Mouse (Mus musculus) CH12.LX (cell line): ENCODE results near the gene Krit1. TPM values are rescaled to one million over a fixed set of nuclear protein-coding genes. Genes with fewer than 3 reads are reported as not detected.
A peak's percentile ranks its signal among the peaks of the same experiment; 100 is the strongest.

Experiments used
- DNase-seq: peaks from one replicate; pipeline ENCODE4 v3.0.0-alpha.2; 2013; ENCODE audit errors: extremely low read depth
- H3K27ac ChIP-seq: 2 replicates; pipeline ENCODE4 v1.5.1; 2012; ENCODE audit warnings: low read depth, mild to moderate bottlenecking, control low read depth, moderate library complexity; ENCODE audit not compliant: insufficient read depth
- H3K27me3 ChIP-seq: replicated peaks from 2 replicates; pipeline ENCODE3; 2012; ENCODE audit warnings: inconsistent platforms
- H3K36me3 ChIP-seq, 2 experiments: replicated peaks in 1 of 2; 2 replicates each; pipeline versions ENCODE3 to v1.6.1; 2012; ENCODE audit warnings: inconsistent platforms in 1 of 2, low read length in 1 of 2, mild to moderate bottlenecking in 1 of 2, mixed read lengths in 1 of 2, moderate library complexity in 1 of 2; ENCODE audit not compliant: control insufficient read depth in 1 of 2, insufficient read depth in 1 of 2
- H3K4me1 ChIP-seq, 2 experiments: 2 replicates each; pipeline ENCODE4 v1.6.1; 2012; ENCODE audit warnings: inconsistent platforms in 1 of 2, moderate library complexity in 1 of 2; ENCODE audit not compliant: insufficient read depth in 2 of 2, control insufficient read depth in 1 of 2
- H3K4me2 ChIP-seq: 2 replicates; pipeline ENCODE4 v1.6.1; 2012; ENCODE audit warnings: low read depth, mild to moderate bottlenecking, control low read depth; ENCODE audit not compliant: poor library complexity, insufficient read depth, severe bottlenecking
- H3K4me3 ChIP-seq, 3 experiments: fragments of 150-350 bp in 1 of 3; sonication (generic) in 1 of 3; replicated peaks in 1 of 3; 2 replicates each; pipeline versions ENCODE3 to v1.5.1; 2011 to 2012; ENCODE audit warnings: low read depth in 2 of 3, low read length in 2 of 3, mild to moderate bottlenecking in 2 of 3, moderate library complexity in 2 of 3, control low read depth in 1 of 3, improper control_type of control experiment in 1 of 3, inconsistent platforms in 1 of 3, mixed read lengths in 1 of 3; ENCODE audit not compliant: poor library complexity in 1 of 3
- H3K79me2 ChIP-seq: replicated peaks from 2 replicates; pipeline ENCODE4 v1.6.1; 2012; ENCODE audit warnings: mild to moderate bottlenecking, moderate library complexity; ENCODE audit not compliant: control insufficient read depth, poor library complexity, insufficient read depth, severe bottlenecking; ENCODE audit errors: extremely low read depth
- H3K9ac ChIP-seq: 2 replicates; pipeline ENCODE4 v1.6.1; 2012; ENCODE audit warnings: low read depth, mild to moderate bottlenecking, control low read depth, moderate library complexity; ENCODE audit not compliant: insufficient read depth
- H3K9me3 ChIP-seq: replicated peaks from 2 replicates; pipeline ENCODE3; 2012; ENCODE audit warnings: low read length, inconsistent platforms, mixed read lengths
- BHLHE40 ChIP-seq: IDR thresholded peaks from 2 replicates; pipeline ENCODE4 v1.6.1; 2011; ENCODE audit warnings: mild to moderate bottlenecking, low read depth, low read length, improper control_type of control experiment
- CHD1 ChIP-seq: IDR thresholded peaks from 2 replicates; pipeline ENCODE4 v1.6.1; 2012; ENCODE audit warnings: low read depth, low read length, improper control_type of control experiment, inconsistent platforms
- CHD2 ChIP-seq: IDR thresholded peaks from 2 replicates; pipeline ENCODE4 v1.6.1; 2011; ENCODE audit warnings: low read length, improper control_type of control experiment
- ETS1 ChIP-seq: conservative IDR thresholded peaks from 2 replicates; pipeline ENCODE4 v1.6.1; 2012; ENCODE audit warnings: low read depth, mild to moderate bottlenecking, inconsistent platforms, low read length, improper control_type of control experiment, moderate library complexity
- GABPA ChIP-seq: IDR thresholded peaks from 2 replicates; pipeline ENCODE4 v1.6.1; 2012; ENCODE audit warnings: low read depth, low read length, improper control_type of control experiment, inconsistent platforms; ENCODE audit not compliant: insufficient replicate concordance
- HCFC1 ChIP-seq: IDR thresholded peaks from 2 replicates; pipeline ENCODE4 v1.6.1; 2012; ENCODE audit warnings: low read depth, mild to moderate bottlenecking, inconsistent platforms, low read length, improper control_type of control experiment
- IRF4 ChIP-seq: IDR thresholded peaks from 2 replicates; pipeline ENCODE4 v1.6.1; 2014; ENCODE audit warnings: low read depth, mild to moderate bottlenecking, inconsistent platforms, low read length, improper control_type of control experiment
- JUND ChIP-seq: conservative IDR thresholded peaks from 2 replicates; pipeline ENCODE4 v1.6.1; 2011; ENCODE audit warnings: low read depth, low read length, improper control_type of control experiment
- MAFK ChIP-seq: IDR thresholded peaks from 2 replicates; pipeline ENCODE4 v1.6.1; 2011; ENCODE audit warnings: low read length, improper control_type of control experiment; ENCODE audit not compliant: insufficient replicate concordance
- MAZ ChIP-seq: IDR thresholded peaks from 2 replicates; pipeline ENCODE4 v1.6.1; 2012; ENCODE audit warnings: low read depth, mild to moderate bottlenecking, inconsistent platforms, low read length, improper control_type of control experiment, moderate library complexity
- MEF2A ChIP-seq: IDR thresholded peaks from 2 replicates; pipeline ENCODE4 v1.6.1; 2014; ENCODE audit warnings: low read depth, mild to moderate bottlenecking, inconsistent platforms, low read length, improper control_type of control experiment, borderline replicate concordance
- MXI1 ChIP-seq: IDR thresholded peaks from 2 replicates; pipeline ENCODE4 v1.6.1; 2011; ENCODE audit warnings: mild to moderate bottlenecking, low read depth, low read length, improper control_type of control experiment
- MYC ChIP-seq: IDR thresholded peaks from 2 replicates; pipeline ENCODE4 v1.6.1; 2011; ENCODE audit warnings: low read depth, mild to moderate bottlenecking, improper control_type of control experiment, low read length
- NELFE ChIP-seq: IDR thresholded peaks from 2 replicates; pipeline ENCODE4 v1.6.1; 2011; ENCODE audit warnings: low read depth, low read length, improper control_type of control experiment
- NRF1 ChIP-seq: IDR thresholded peaks from 2 replicates; pipeline ENCODE4 v1.6.1; 2014; ENCODE audit warnings: low read depth, mild to moderate bottlenecking, inconsistent platforms, low read length, improper control_type of control experiment, moderate library complexity
- PAX5 ChIP-seq: IDR thresholded peaks from 2 replicates; pipeline ENCODE4 v1.6.1; 2012; ENCODE audit warnings: low read length, inconsistent platforms, mixed read lengths
- POLR2A ChIP-seq: IDR thresholded peaks from 2 replicates; pipeline ENCODE4 v1.6.1; 2011; ENCODE audit warnings: low read depth, mild to moderate bottlenecking, improper control_type of control experiment, low read length
- POLR2AphosphoS2 ChIP-seq: IDR thresholded peaks from 2 replicates; pipeline ENCODE4 v1.6.1; 2011; ENCODE audit warnings: low read depth, low read length, improper control_type of control experiment
- RAD21 ChIP-seq: IDR thresholded peaks from 2 replicates; pipeline ENCODE4 v1.6.1; 2011; ENCODE audit warnings: low read depth, mild to moderate bottlenecking, low read length, improper control_type of control experiment, moderate library complexity
- SIN3A ChIP-seq: IDR thresholded peaks from 2 replicates; pipeline ENCODE4 v1.6.1; 2012; ENCODE audit warnings: low read length, improper control_type of control experiment, inconsistent platforms
- TBP ChIP-seq: conservative IDR thresholded peaks from 2 replicates; pipeline ENCODE4 v1.6.1; 2011; ENCODE audit warnings: low read depth, low read length, improper control_type of control experiment
- UBTF ChIP-seq: IDR thresholded peaks from 2 replicates; pipeline ENCODE4 v1.6.1; 2012; ENCODE audit warnings: low read depth, mild to moderate bottlenecking, inconsistent platforms, low read length, improper control_type of control experiment, moderate library complexity
- ZC3H11A ChIP-seq: IDR thresholded peaks from 2 replicates; pipeline ENCODE4 v1.6.1; 2012; ENCODE audit warnings: low read depth, mild to moderate bottlenecking, inconsistent platforms, low read length, improper control_type of control experiment
- ZMIZ1 ChIP-seq: IDR thresholded peaks from 2 replicates; pipeline ENCODE4 v1.6.1; 2012; ENCODE audit warnings: low read depth, mild to moderate bottlenecking, inconsistent platforms, low read length, improper control_type of control experiment
- dilution Hi-C: fragments of 300-500 bp; cut with MboI; formaldehyde crosslinking; loops from 2 replicates; pipeline ENCODE4 v1.14.3; 2020; ENCODE audit warnings: low sequenced_read_pairs; ENCODE audit not compliant: extremely low pct_unique_long_range_greater_than_20kb, extremely low pct_ligation_motif_present
- in situ Hi-C: fragments of 300-500 bp; cut with MboI; formaldehyde crosslinking; loops from 3 replicates; pipeline ENCODE4 v1.14.3; 2019; ENCODE audit warnings: low sequenced_read_pairs, low pct_ligation_motif_present, low pct_unique_long_range_greater_than_20kb, mixed read lengths
- polyA plus RNA-seq: library from polyadenylated mRNA; unstranded; fragments of >175 nt; gene quantifications from 2 replicates; pipeline ENCODE4 v1.2.1, GENCODE M21; 2012; ENCODE audit warnings: low read depth; ENCODE audit not compliant: insufficient read length
- total RNA-seq, 2 experiments: library from RNA; depleted of rRNA; stranded (reverse); fragments of 300-350 nt in 1 of 2; fragments of >200 nt in 1 of 2; gene quantifications; 2 replicates each; pipeline ENCODE4 v1.2.3; 2012 to 2014

The Krit1 gene
- total and polyA plus RNA-seq, 3 experiments = 24.1 to 47.4 (median 31.2) TPM

- Histone ChIP-seq H3K9ac (peak overlapping the region; percentile 42), H3K79me2 (peaks cover 40% of the 10 kb centered on the region), H3K27ac (no peak overlapping the region; the same call in 1 of the 2 replicates), H3K4me2 (peak overlapping the region; percentile 100), H3K9me3 (no peaks in the 10 kb centered on the region)
- peak; percentile 17 for DNase-seq
- dilution Hi-C loops = no loop called here
- TF ChIP-seq MAFK = no peak
- TF ChIP-seq PAX5 = no peak
- no peak for TF ChIP-seq ZC3H11A
- TF ChIP-seq GABPA = no peak
- TF ChIP-seq CHD2 = no peak
- TF ChIP-seq IRF4 = no peak
- no peak for TF ChIP-seq HCFC1
- TF ChIP-seq UBTF = no peak
- no peak for TF ChIP-seq MAZ
- TF ChIP-seq SIN3A = no peak; the same call in 1 of the 2 replicates
- no peak for TF ChIP-seq RAD21
- TF ChIP-seq ZMIZ1 = no peak
- TF ChIP-seq CHD1 = no peak
- TF ChIP-seq, all 38 proteins: peak for 0
- Histone ChIP-seq H3K27me3 (no peaks in the 10 kb centered on the region), H3K4me1 (peaks cover 2 to 41% of the 10 kb centered on the region in 2 experiments; a peak in 3 of 4 replicates), H3K36me3 (peaks cover 0 to 3% of the 10 kb centered on the region in 2 experiments), H3K4me3 (peak overlapping the region; percentile 73 to 94 (median 85))
- in situ Hi-C loops = loop anchor here (10.0 kb wide), 1 partner anchor 157 kb away; no protein-coding TSS in a partner anchor
Observed at GRCm38 (mm10) chr5:3801672-3802432, 1.1 kb upstream of the Krit1 start.

- H3K36me3 ChIP-seq = peaks cover 0 to 6% of the 10 kb centered on the region in 2 experiments
- no peaks in the 10 kb centered on the region for H3K9me3 ChIP-seq
- H3K4me2 ChIP-seq = peak overlapping the region; percentile 91; the same call in 1 of the 2 replicates
- peaks cover 2 to 41% of the 10 kb centered on the region in 2 experiments; a peak in 3 of 4 replicates for H3K4me1 ChIP-seq
- H3K9ac ChIP-seq = peak overlapping the region; percentile 42
- H3K79me2 ChIP-seq = peaks cover 41% of the 10 kb centered on the region
- in situ Hi-C loops (loop anchor here (10.0 kb wide), 1 partner anchor 159 kb away; no protein-coding TSS in a partner anchor), dilution Hi-C loops (no loop called here)
- peak; percentile 29 for DNase-seq
- H3K27me3 ChIP-seq = no peaks in the 10 kb centered on the region
- peak overlapping the region; percentile 41 for H3K27ac ChIP-seq
- TF ChIP-seq ZMIZ1 (no peak), JUND (no peak), IRF4 (no peak), MAFK (no peak), NRF1 (no peak), NELFE (no peak; the same call in 1 of the 2 replicates), ZC3H11A (no peak), POLR2AphosphoS2 (no peak), CHD1 (no peak), SIN3A (peak; percentile 52), ETS1 (no peak), MEF2A (no peak), TBP (no peak), MXI1 (peak; percentile 51), POLR2A (peak; percentile 56; the same call in 1 of the 2 replicates), BHLHE40 (no peak), UBTF (no peak; the same call in 1 of the 2 replicates), RAD21 (no peak), MYC (no peak; the same call in 1 of the 2 replicates)
- H3K4me3 ChIP-seq = peak overlapping the region; percentile 73 to 94 (median 85)
Observed at GRCm38 (mm10) chr5:3803292-3804165, 545 bp downstream of the Krit1 start.
